Mouse (Mus musculus) megakaryocyte progenitor cell, adult 5-6 weeks (primary cell): ENCODE measurements at regions not wholly inside any gene's neighbourhood (a gene's known extent, or its start where the extent isn't known, plus 50 kb on each side); places are given as distances from the start of the nearest gene placed in this dataset.

Experiments used
- ATAC-seq: replicated peaks from 2 replicates; pipeline ENCODE4 v1.8.0; 2016; ENCODE audit warnings: mild to moderate bottlenecking, moderate TSS enrichment, inconsistent platforms; ENCODE audit not compliant: poor library complexity

DNA sequence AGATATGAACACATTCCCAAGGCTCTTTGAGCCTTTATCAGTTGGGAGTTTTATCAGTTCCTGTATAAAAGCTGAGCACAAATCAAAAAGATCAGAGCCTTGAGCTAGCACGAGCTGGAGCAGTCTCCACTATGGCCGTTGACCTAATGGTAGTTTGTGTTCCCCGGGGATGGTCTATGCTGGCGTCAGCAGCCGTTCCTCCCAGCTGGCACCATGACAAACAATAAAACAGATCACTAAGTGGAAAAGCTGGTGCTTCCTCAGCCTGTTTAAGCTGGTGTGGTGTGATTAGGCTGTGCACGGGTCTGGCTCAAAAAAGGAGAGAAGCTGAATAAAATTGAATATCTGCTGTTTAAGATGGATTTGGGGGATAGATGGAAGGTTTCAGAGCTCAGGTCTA is 107.4 kb upstream of the Nsun2 start:
- ATAC-seq = no peak

DNA sequence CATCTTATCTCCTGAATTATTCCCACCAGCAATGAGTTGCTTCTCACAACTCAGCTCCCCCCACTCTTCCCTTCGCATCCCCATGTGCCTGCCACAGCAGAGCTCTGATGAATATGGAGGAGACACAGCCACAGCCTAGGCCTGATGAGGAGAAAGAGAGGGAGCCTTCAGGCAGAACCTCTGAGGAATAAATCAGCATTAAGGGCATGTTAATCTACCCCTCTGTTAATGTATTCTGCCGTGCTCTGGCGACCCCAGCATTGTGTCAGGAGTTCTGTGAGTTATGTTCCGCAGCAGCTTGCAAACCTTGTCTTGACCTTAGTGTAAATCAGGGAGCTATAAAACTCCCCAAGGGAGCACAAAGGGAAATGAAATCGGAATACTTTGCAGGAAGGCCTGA is 104.0 kb upstream of the Nsun2 start:
- no peak for ATAC-seq

DNA sequence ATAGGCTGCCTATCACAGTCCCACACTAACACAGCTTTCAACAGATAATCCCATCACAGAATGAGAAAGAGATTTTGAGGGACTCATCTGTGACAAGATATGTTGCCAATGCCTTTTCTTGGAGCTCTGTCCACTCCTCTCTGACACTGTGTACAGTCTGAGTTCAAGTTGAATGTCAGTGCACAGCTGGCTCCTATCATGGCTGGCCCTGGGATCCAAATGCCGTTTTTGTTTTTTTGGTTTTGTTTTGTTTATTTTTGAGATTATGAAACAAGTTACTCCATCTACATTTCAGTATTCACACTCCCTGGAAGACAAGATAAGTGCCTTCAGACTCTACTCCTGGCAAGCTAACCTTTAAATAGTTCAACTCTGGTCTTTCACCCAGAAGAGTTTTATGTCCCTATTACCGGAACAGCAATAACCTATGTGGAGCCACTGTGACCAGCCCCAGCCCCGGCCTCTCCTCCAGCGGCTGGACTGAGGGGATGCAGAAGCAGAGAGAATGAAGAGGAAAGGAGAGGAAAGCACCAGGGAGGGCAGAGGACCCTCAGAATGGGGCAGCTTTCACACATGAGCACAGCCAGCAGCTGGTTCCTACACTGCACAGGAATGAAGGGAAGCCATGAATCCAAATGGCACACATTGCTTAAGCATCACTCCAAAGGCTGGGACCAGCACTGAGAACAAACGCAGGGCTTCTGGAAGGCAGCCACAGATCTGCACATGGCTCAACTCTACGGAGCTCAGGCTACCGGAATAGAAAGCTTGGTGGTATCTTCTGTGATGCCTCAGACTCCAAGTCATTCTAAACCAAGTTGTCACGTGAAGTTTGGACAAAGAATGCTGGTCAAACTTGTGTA is 99.9 kb upstream of the Nsun2 start:
- no peak for ATAC-seq

DNA sequence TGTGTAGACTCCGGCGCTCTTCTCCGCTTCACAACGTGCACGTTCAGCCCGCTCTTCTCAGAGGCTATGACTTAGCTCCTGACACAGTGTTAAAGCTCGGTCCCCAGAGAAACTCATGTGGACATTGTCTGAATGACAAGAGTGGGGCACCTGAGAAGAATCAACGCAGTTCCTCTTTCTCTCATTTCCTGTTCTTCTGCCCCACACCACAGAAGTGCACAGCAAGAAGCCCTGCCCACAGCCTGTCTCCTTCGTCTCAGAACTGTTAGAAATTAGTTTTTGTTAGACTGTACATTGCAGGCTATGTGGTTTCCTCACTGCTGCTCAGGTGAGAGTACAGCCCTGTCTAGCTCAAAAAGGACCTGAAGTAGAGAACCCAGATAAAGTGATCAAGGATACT is 94.1 kb upstream of the Nsun2 start:
- ATAC-seq = 0 out of 2 replicates have a peak, but pooled peaks have one; percentile 31

DNA sequence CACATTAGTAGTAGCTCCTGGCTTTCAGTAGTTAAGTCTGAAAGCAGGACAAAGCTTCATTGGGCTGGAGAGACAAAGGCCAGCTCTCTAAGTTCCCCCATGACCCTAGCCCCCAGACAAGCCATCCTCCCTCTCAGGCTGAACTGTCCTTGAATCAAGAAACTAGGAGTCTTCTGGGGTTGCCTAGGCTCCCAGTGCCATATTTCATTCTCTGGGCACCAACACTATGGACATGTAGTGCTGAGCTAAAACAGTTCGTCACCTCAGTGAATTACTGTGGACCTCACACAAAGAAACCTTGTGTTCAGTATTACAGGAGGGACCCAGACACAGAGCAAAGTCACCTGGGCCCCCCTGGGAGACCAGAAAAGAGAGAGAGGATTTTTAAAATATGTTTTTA is 91.7 kb upstream of the Nsun2 start:
- no peak for ATAC-seq

DNA sequence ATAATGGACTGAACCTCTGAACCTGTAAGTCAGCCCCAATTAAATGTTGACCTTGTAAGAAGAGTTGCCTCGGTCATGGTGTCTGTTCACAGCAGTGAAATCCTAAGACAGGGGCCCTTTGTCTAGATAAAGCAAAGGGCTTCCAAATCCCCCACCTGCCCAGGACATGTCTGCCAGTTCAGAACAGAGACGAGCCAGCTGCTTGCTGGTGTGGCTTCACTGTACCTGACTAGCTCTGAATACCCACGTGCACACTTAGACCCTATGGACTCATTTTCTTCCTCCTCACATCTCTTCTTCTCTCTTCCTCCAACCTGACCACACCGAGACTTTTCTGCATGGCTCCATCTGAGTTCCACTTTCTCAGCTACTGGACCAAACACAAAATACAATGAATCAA is 87.9 kb upstream of the Nsun2 start:
- ATAC-seq = no peak
